Mouse (Mus musculus): ENCODE data around the gene Rgl1.

Rgl1 gene

GRCm38 (mm10) chr1:152713924-152714323, 52.2 kb downstream of the Rgl1 start:
- no peak for DNase-seq

- DNase-seq: no peak
Measured at GRCm38 (mm10) chr1:152711037-152711436, 55.1 kb downstream of the Rgl1 start.

GRCm38 (mm10) chr1:152707560-152707959, 58.6 kb downstream of the Rgl1 start:
- DNase-seq: no peak

- no peak for DNase-seq
Measured at GRCm38 (mm10) chr1:152703941-152704340, 62.2 kb downstream of the Rgl1 start.

GRCm38 (mm10) chr1:152702920-152703319, 63.2 kb downstream of the Rgl1 start:
- no peak for DNase-seq

GRCm38 (mm10) chr1:152701066-152701465, 65.1 kb downstream of the Rgl1 start:
- no peak for DNase-seq

GRCm38 (mm10) chr1:152697341-152697740, 68.8 kb downstream of the Rgl1 start:
- DNase-seq: no peak

GRCm38 (mm10) chr1:152695491-152695890, 70.7 kb downstream of the Rgl1 start:
- no peak for DNase-seq

- DNase-seq: peak; percentile 43
Measured at GRCm38 (mm10) chr1:152689968-152690367, 76.2 kb downstream of the Rgl1 start.

GRCm38 (mm10) chr1:152687733-152688181, 78.4 kb downstream of the Rgl1 start:
- no peak for DNase-seq

GRCm38 (mm10) chr1:152687099-152687730, 78.9 kb downstream of the Rgl1 start:
- DNase-seq: peak; percentile 43

GRCm38 (mm10) chr1:152685531-152685930, 80.6 kb downstream of the Rgl1 start:
- no peak for DNase-seq

GRCm38 (mm10) chr1:152682368-152683194, 83.6 kb downstream of the Rgl1 start:
- peak; percentile 34 for DNase-seq

- DNase-seq: no peak
Measured at GRCm38 (mm10) chr1:152681676-152682367, 84.3 kb downstream of the Rgl1 start.

- no peak for DNase-seq
Measured at GRCm38 (mm10) chr1:152681116-152681515, 85.0 kb downstream of the Rgl1 start.

- DNase-seq: peak; percentile 60
Measured at GRCm38 (mm10) chr1:152678451-152678850, 87.7 kb downstream of the Rgl1 start.

- DNase-seq: peak; percentile 33
Measured at GRCm38 (mm10) chr1:152677482-152678211, 88.5 kb downstream of the Rgl1 start.

- DNase-seq: no peak
Measured at GRCm38 (mm10) chr1:152669446-152670180, 96.5 kb downstream of the Rgl1 start.

GRCm38 (mm10) chr1:152660436-152660835, 105.7 kb downstream of the Rgl1 start:
- DNase-seq: no peak

- DNase-seq: no peak
Measured at GRCm38 (mm10) chr1:152659961-152660360, 106.2 kb downstream of the Rgl1 start.

- no peak for DNase-seq
Measured at GRCm38 (mm10) chr1:152656601-152657000, 109.5 kb downstream of the Rgl1 start.

GRCm38 (mm10) chr1:152654851-152655250, 111.3 kb downstream of the Rgl1 start:
- DNase-seq: no peak
